ENCODE assay signal across 13 mouse cellular contexts in the genomic region with DNA sequence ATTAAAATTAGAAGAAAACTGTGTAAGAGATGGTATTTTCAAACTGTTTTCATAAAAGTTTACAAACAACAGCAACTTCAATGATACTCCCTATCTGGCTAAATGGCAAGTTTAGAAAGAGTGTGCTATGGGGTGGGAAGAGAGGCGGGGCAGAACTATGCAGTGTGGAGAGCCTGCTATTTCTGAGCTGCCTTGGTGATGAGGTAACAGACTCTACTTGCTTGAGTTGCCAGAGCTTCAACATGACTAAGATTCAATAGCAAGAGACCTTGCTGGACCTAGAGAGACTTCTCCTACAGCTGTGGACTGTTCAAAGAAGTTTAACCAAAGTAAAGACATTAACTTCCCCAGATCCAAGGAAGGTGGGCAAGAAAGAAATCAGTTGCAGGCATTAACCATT. TPM values are rescaled to one million over a fixed set of nuclear protein-coding genes. Genes with fewer than 3 reads are reported as not detected.
DNase-seq lines count a peak whose midpoint lies in the region; TF ChIP-seq lines count a peak whose summit lies in the region.
"Had no signal": no experiment of that assay in that cellular context is flagged by ENCODE, and none has a peak within 500 bp of the region (broad histone marks: within the 10 kb centered on the region; RNA-seq: fewer than 3 reads in every experiment).

No protein-coding gene starts in this region.

- H3K36me3 ChIP-seq in heart, embryonic 10.5 days = no peaks in the 10 kb centered on the region
- H3K36me3 ChIP-seq: embryonic facial prominence, embryonic 10.5 days; forebrain, embryonic 12.5 days; liver, embryonic 13.5 days; midbrain, embryonic 12.5 days; neural tube, embryonic 15.5 days had no signal

- 52% methylated on average over 1 of the region's 1 CpGs for WGBS in heart, embryonic 10.5 days

- H3K4me3 ChIP-seq in left cerebral cortex, adult 2 months = no peak overlapping the region
- H3K4me3 ChIP-seq in heart, embryonic 10.5 days = no peak overlapping the region
- H3K4me3 ChIP-seq: embryonic facial prominence, embryonic 10.5 days; forebrain, embryonic 12.5 days; liver, embryonic 13.5 days; midbrain, embryonic 12.5 days; neural tube, embryonic 15.5 days had no signal

- H3K9me3 ChIP-seq in heart, embryonic 10.5 days = no peaks in the 10 kb centered on the region
- H3K9me3 ChIP-seq: embryonic facial prominence, embryonic 10.5 days; forebrain, embryonic 12.5 days; liver, embryonic 13.5 days; midbrain, embryonic 12.5 days; neural tube, embryonic 15.5 days had no signal

- no peak for DNase-seq in left cerebral cortex, adult 2 months (ENCODE audit: extremely low spot score in 1 of 2, low spot score in 2 of 2)
- DNase-seq in left cerebral cortex, postnatal 4 days = no peak
- DNase-seq in R1 (ENCODE audit: low read depth, low spot score) = peak; percentile 31
- DNase-seq in heart, embryonic 10.5 days (ENCODE audit: low spot score) = no peak
- peak; percentile 40 for DNase-seq in lung, postnatal 25 days (ENCODE audit: low spot score)
- DNase-seq in cerebellum, adult 18-20 months = no peak
- DNase-seq in right cerebral cortex, postnatal 4 days = no peak
- no peak for DNase-seq in layer of hippocampus, adult 9-11 months
- DNase-seq: liver, embryonic 13.5 days had no signal

- peak overlapping the region; percentile 94 for H3K27ac ChIP-seq in left cerebral cortex, adult 2 months
- H3K27ac ChIP-seq in heart, embryonic 10.5 days = peak overlapping the region; percentile 38; the same call in 1 of the 2 replicates
- H3K27ac ChIP-seq: embryonic facial prominence, embryonic 10.5 days; forebrain, embryonic 12.5 days; liver, embryonic 13.5 days; midbrain, embryonic 12.5 days; neural tube, embryonic 15.5 days had no signal

- no peaks in the 10 kb centered on the region for H3K27me3 ChIP-seq in heart, embryonic 10.5 days (ENCODE audit: insufficient read depth, poor library complexity, severe bottlenecking)
- H3K27me3 ChIP-seq: forebrain, embryonic 12.5 days; liver, embryonic 13.5 days; midbrain, embryonic 12.5 days; neural tube, embryonic 15.5 days had no signal

- no peak for TF ChIP-seq CTCF in left cerebral cortex, adult 2 months (IDR thresholded peaks at IDR 0.05)

- intact Hi-C loops in left cerebral cortex, adult 2 months (cut with DNase I) = no loop called here
- intact Hi-C loops in left cerebral cortex, postnatal 4 days (cut with DNase I) = no loop called here

- peaks cover 32% of the 10 kb centered on the region for H3K4me1 ChIP-seq in heart, embryonic 10.5 days
- H3K4me1 ChIP-seq: forebrain, embryonic 12.5 days; midbrain, embryonic 12.5 days; neural tube, embryonic 15.5 days had no signal

RNA-seq across cellular contexts. Expression of a gene that starts 24.9 kb away (rescaled TPM):
- total RNA-seq in left cerebral cortex, adult 2 months (2021) = 10 to 100 TPM; 49.6 to 51.0 TPM
- total RNA-seq in left cerebral cortex, postnatal 4 days (2021) = 10 to 100 TPM; 46.9 TPM
- polyA plus RNA-seq in heart, embryonic 10.5 days (2016; fragmentation: Nextera tagmentation; extraction: Ambion mirVana) = 23.7 and 25.6 TPM in 2 replicates

Comparison
In these comparisons a context has a peak if more than half of its experiments do, and no peak if none do; other contexts are left out.
1. DNase-seq: peak in R1 (single experiment) and lung, postnatal 25 days (single experiment); none in left cerebral cortex, adult 2 months (0 of 2), left cerebral cortex, postnatal 4 days (single experiment), heart, embryonic 10.5 days (single experiment), cerebellum, adult 18-20 months (0 of 2), right cerebral cortex, postnatal 4 days (single experiment) and layer of hippocampus, adult 9-11 months (single experiment).